Mouse (Mus musculus) embryonic facial prominence, embryonic 11.5 days (tissue): ENCODE results near the gene Cib2. TPM values are rescaled to one million over a fixed set of nuclear protein-coding genes. Genes with fewer than 3 reads are reported as not detected.
"Not testable (repeated sequence)": the region's sequence is repeated elsewhere in the genome, so short reads cannot be mapped to it uniquely, and the experiment has no call there.

Source experiments
- ATAC-seq: fragments of 200-750 bp; cut with Nextera tagmentation; replicated peaks from 2 replicates; pipeline ENCODE4 v1.8.0; 2017; ENCODE audit warnings: low read depth; ENCODE audit not compliant: insufficient number of reproducible peaks, low FRiP score, low TSS enrichment
- DNase-seq: peaks from one replicate; pipeline ENCODE4 v3.0.0-alpha.2; 2015; ENCODE audit warnings: low spot score
- H3K27ac ChIP-seq: fragments of 300-500 bp; sonication (generic); replicated peaks from 2 replicates; pipeline ENCODE4 v1.5.1; 2014; ENCODE audit warnings: mild to moderate bottlenecking, low read depth, low read length, control low read depth
- H3K27me3 ChIP-seq: fragments of 300-500 bp; sonication (generic); 2 replicates; pipeline ENCODE4 v1.6.1; 2014; ENCODE audit warnings: mild to moderate bottlenecking, low read length, moderate library complexity, mixed read lengths; ENCODE audit not compliant: control insufficient read depth, insufficient read depth
- H3K36me3 ChIP-seq: fragments of 300-500 bp; sonication (generic); replicated peaks from 2 replicates; pipeline ENCODE4 v1.6.1; 2014; ENCODE audit warnings: low read depth, mild to moderate bottlenecking, low read length, moderate library complexity, mixed read lengths; ENCODE audit not compliant: control insufficient read depth, insufficient read depth
- H3K4me1 ChIP-seq: fragments of 300-500 bp; sonication (generic); 2 replicates; pipeline ENCODE4 v1.6.1; 2014; ENCODE audit warnings: low read length, mixed read lengths; ENCODE audit not compliant: control insufficient read depth, insufficient read depth
- H3K4me2 ChIP-seq: fragments of 300-500 bp; sonication (generic); 2 replicates; pipeline ENCODE4 v1.6.1; 2014; ENCODE audit warnings: low read depth, mild to moderate bottlenecking, control low read depth, low read length, moderate library complexity
- H3K4me3 ChIP-seq: fragments of 300-500 bp; sonication (generic); 2 replicates; pipeline ENCODE4 v1.5.1; 2014; ENCODE audit warnings: low read depth, low read length, control low read depth
- H3K9ac ChIP-seq: fragments of 300-500 bp; sonication (generic); replicated peaks from 2 replicates; pipeline ENCODE4 v1.6.1; 2014; ENCODE audit warnings: mild to moderate bottlenecking, control low read depth, low read length
- H3K9me3 ChIP-seq: fragments of 300-500 bp; sonication (generic); replicated peaks from 2 replicates; pipeline ENCODE4 v1.6.1; 2016; ENCODE audit warnings: mild to moderate bottlenecking, low read length, inconsistent platforms, mixed read lengths; ENCODE audit not compliant: control insufficient read depth
- WGBS: fragments of 180-500 bp; shearing (Covaris S2); extraction: QIAGEN DNeasy Blood & Tissue Kit; methylation state at CpG from one replicate; pipeline ENCODE4 v1.1.7; 2014; 5-methylcytosine and 5-hydroxymethylcytosine counted together
- polyA plus RNA-seq: library from polyadenylated mRNA; unstranded; fragments of >200 nt; fragmentation: Nextera tagmentation; extraction: Ambion mirVana; gene quantifications from 2 replicates; pipeline ENCODE4 v1.2.1, GENCODE M21; 2014

The Cib2 gene
- 17.6 and 20.2 TPM in 2 replicates for polyA plus RNA-seq

DNA sequence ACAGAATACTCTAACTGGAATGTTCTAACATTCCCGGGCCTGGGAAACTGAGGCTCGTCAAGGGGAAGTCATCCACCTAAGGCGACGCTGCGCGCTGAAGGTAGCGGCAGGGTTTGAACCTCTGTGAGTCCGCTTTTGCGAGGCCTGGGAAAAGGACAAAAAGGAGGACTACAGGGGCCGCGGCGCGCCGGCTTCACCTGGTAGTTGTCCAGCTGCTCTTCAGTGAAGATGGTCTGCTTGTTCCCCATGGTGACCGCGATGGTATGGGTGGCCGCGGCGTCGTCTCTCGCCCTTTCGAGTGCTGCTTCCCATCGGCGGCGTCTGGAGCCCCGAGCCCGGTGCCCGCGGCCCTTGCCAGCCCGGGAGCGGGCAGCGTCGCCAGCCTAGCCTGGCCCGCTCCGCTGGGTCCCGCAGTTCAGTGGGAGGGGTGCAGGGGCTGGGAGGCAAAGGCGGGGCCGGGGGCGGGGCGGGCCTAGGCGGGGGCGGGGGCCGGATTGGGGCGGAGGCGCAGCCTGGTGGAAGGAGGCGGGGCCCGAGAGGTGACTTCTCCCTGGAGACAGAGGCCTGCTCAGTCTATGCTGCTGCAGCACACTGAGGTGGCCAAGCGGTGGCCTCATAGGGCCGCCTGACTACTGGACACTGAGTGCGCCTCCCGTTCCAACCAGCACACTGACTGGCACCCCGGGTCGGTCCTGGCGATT lies at the start of gene Cib2:
Cib2 (minus strand) TSS at position 448 of the 701 bp plus-strand sequence.
- Histone ChIP-seq H3K4me3 (peak within 1 kb of the TSS; percentile 56), H3K9me3 (no peaks in the 10 kb centered on the region), H3K27ac (no peak within 1 kb of the TSS), H3K36me3 (no peaks in the 10 kb centered on the region), H3K4me2 (peak within 1 kb of the TSS; percentile 91), H3K27me3 (no peaks in the 10 kb centered on the region; the same call in 1 of the 2 replicates), H3K4me1 (peaks cover 5% of the 10 kb centered on the region; the same call in 1 of the 2 replicates), H3K9ac (peak within 1 kb of the TSS; percentile 52)
- peak; percentile 96 for ATAC-seq
- WGBS: 1% methylated on average over 53 of the region's 54 CpGs
- DNase-seq: peak; percentile 83

DNA sequence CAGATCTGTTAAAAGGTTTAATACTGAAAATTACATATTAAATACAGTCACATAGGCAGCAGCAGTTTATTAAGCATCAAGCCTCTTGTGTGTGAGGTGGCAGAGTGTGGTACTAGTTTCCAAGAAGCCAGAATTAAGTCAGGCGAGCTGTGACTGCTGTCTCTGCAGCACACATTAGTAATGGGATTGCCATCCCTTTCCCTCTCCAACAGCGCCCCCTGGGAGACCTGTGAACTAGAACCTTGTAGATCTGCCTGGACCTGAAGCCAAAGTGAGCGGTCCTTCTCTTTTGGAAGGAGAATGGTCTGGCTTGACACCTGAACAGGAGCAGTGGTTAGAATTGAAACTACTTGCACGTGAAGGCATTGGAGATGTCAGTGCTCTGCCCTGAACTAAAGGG lies 44.9 kb upstream of the Cib2 start:
- no peak overlapping the region for H3K27ac ChIP-seq
- H3K9ac ChIP-seq: no peak overlapping the region
- DNase-seq (peak; percentile 54), ATAC-seq (no peak)
- no peaks in the 10 kb centered on the region for H3K4me1 ChIP-seq
- H3K9me3 ChIP-seq: no peaks in the 10 kb centered on the region
- no peak overlapping the region for H3K4me2 ChIP-seq
- H3K36me3 ChIP-seq: peaks cover 5% of the 10 kb centered on the region; the same call in 1 of the 2 replicates
- WGBS: 52% methylated on average over 4 of the region's 4 CpGs
- H3K27me3 ChIP-seq: no peaks in the 10 kb centered on the region
- no peak overlapping the region for H3K4me3 ChIP-seq

DNA sequence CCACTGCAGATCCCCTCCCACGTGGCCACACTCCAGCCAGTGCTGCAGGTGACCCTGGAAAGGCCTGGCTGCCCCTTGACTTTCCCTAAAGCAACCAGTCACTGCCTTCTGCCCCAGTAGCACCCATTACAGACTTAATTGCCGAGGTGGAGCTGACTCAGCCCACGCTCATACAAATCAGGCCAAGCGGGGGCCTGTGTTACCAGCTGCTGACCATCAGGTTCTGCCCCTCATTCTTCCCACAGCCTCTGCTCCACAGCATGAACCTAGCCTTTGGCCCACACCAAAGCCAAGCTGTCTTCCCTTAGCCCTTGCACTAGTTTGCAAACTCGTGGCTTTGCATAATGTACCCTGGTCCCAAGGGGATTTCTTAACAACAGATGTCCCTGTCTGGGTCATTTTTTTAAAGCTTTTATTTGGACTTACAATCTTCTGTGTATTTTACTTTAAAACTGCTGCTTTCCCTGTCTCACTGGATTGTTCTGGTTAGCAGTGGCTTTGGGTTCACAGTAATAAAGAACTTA lies 44.2 kb upstream of the Cib2 start:
- no peak overlapping the region for H3K9ac ChIP-seq
- no peaks in the 10 kb centered on the region for H3K4me1 ChIP-seq
- no peak overlapping the region for H3K4me3 ChIP-seq
- WGBS: 80% methylated on average over 5 of the region's 5 CpGs
- ATAC-seq (no peak), DNase-seq (no peak)
- no peaks in the 10 kb centered on the region for H3K27me3 ChIP-seq
- H3K9me3 ChIP-seq: no peaks in the 10 kb centered on the region
- H3K36me3 ChIP-seq: peaks cover 5% of the 10 kb centered on the region; the same call in 1 of the 2 replicates
- H3K4me2 ChIP-seq: no peak overlapping the region
- no peak overlapping the region for H3K27ac ChIP-seq

DNA sequence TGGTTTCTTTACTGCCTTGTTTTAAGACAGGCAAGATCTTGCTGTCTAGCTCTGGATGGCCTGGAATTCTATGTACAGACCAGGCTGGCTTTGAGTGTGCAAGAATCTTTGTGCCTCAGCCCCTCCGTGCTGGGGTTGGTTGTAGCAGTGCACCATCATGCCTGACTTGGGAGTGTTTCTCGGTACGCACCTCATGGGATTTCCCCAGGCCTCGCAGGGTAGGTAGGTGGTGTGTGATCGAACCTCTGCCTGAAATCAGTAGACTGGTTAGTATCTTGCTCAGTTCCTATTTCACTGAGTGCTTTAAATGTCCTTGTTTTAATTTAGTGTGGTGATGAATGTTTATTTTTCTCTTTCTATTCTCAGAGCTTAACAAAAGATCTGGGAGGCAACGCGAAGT lies 42.9 kb upstream of the Cib2 start:
- 86% methylated on average over 7 of the region's 7 CpGs for WGBS
- no peaks in the 10 kb centered on the region for H3K27me3 ChIP-seq
- DNase-seq (no peak), ATAC-seq (no peak)
- no peak overlapping the region for H3K4me2 ChIP-seq
- H3K36me3 ChIP-seq: peaks cover 11% of the 10 kb centered on the region
- H3K9me3 ChIP-seq: no peaks in the 10 kb centered on the region
- H3K27ac ChIP-seq: no peak overlapping the region
- H3K9ac ChIP-seq: no peak overlapping the region
- H3K4me1 ChIP-seq: no peaks in the 10 kb centered on the region
- no peak overlapping the region for H3K4me3 ChIP-seq

DNA sequence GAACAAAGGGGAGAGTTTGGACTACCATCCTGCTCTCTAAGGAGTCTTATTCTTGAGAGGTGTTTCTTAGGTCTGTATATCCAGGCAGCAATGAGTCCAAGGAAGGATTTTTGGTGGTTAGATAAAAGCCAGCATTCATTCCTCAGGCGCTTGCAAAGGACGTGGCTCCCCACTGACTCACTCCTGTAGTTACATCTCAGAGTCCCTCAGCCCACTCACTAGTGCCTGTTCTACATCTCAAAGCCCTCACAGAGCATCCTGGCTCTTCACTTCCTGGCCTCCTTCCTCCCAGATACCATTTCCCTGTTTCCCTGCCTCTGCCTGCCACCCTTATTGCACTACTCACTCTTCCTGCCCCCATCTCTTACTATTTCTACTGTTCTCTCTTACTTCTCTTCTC lies 42.4 kb upstream of the Cib2 start:
- Histone ChIP-seq H3K4me3 (no peak overlapping the region), H3K4me1 (no peaks in the 10 kb centered on the region)

DNA sequence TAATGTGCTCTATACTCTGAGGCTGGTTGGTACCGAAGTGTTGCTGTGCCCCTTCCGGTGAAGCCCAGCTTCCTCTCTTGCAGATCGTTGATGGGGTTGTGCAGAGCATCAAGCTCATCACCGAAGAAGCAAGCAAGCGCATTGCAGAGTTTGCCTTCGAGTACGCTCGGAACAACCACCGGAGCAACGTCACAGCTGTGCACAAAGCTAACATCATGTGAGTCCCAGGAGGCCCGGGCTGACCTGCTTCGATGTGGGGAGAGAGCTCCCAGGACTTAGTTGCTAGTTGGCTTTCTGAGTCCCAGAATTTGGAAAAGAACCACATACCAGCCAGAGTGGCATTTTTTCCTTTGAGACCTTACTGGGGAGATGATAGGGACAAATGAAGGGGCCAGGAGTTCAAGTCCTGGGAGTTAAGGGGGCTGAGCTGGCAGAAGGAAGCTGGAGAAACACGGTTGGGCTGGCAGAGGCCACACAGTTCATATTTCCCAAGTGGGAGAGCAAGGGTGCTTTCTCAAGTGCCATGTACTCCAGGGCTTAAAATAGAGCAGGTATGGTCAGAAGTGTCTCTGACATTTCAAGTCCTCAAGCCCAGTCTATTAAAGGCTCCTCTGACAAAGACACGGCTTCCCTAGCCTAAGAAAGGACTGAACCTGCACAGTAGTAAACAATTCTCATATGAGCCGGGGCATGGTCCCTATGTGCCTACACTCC lies 36.9 kb upstream of the Cib2 start:
- Histone ChIP-seq H3K27me3 (no peaks in the 10 kb centered on the region), H3K9ac (no peak overlapping the region), H3K27ac (no peak overlapping the region), H3K9me3 (no peaks in the 10 kb centered on the region), H3K36me3 (peaks cover 13% of the 10 kb centered on the region), H3K4me3 (no peak overlapping the region), H3K4me2 (no peak overlapping the region), H3K4me1 (no peaks in the 10 kb centered on the region)
- no peak for ATAC-seq
- WGBS: 92% methylated on average over 15 of the region's 15 CpGs
- DNase-seq: no peak

More for the DNA sequence above, 42.4 kb upstream of the Cib2 start:
- 95% methylated on average over 2 of the region's 2 CpGs for WGBS
- DNase-seq: no peak
- no peak for ATAC-seq
- Histone ChIP-seq H3K27me3 (no peaks in the 10 kb centered on the region), H3K36me3 (peaks cover 11% of the 10 kb centered on the region), H3K27ac (no peak overlapping the region), H3K9me3 (no peaks in the 10 kb centered on the region), H3K4me2 (no peak overlapping the region), H3K9ac (no peak overlapping the region)

DNA sequence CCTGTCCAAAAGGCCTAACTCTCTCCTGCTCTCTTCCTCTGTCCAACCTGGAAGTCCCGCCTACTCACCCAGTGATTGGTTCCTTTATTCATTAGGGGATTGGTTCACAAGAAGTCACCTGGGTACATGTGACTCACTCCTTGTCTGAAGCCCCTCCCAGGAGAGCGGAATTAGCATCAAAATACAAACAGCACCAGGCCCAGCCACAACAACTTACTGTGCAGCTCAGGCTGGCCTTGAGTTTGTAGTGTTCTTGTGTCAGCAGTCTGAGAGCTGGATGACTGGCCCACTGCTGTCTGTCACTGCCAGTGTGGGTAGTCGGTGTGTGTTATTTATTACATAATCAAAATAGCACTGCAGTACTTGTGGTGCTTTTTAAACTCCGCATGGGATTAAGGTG lies 33.6 kb upstream of the Cib2 start:
- not testable (repeated sequence) for H3K36me3 ChIP-seq, H3K27ac ChIP-seq, ATAC-seq, H3K9ac ChIP-seq, H3K4me3 ChIP-seq, H3K4me1 ChIP-seq, DNase-seq, H3K4me2 ChIP-seq, H3K27me3 ChIP-seq, H3K9me3 ChIP-seq
- 72% methylated on average over 4 of the region's 4 CpGs for WGBS

DNA sequence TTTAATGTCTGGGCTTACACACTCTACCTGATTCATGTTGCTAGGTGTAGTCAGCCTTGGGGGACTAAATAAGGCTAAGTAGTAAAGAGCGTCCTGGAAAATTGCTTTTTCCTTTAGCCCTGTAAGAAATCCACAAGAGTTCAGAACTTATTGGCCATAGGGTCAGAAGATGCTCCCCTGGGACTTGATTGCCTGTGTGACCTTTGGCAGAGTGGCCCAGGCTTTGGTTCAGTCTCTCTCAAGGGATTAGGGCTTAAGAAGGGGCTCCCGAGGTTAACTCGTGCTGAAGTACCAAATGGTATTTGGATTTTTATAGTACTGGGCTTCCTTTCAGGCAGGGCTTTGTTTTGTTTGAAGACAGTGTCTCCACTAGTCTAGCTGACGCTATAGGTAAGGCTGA lies 27.8 kb upstream of the Cib2 start:
- Histone ChIP-seq H3K4me1 (no peaks in the 10 kb centered on the region), H3K27me3 (no peaks in the 10 kb centered on the region), H3K36me3 (no peaks in the 10 kb centered on the region), H3K9ac (no peak overlapping the region), H3K27ac (no peak overlapping the region), H3K4me2 (no peak overlapping the region), H3K9me3 (no peaks in the 10 kb centered on the region), H3K4me3 (no peak overlapping the region)
- DNase-seq (no peak), ATAC-seq (no peak)
- whole genome bisulfite sequencing: 55% methylated on average over 4 of the region's 4 CpGs
